Mouse (Mus musculus) heart, embryonic 10.5 days (tissue): ENCODE measurements around the gene Fbxw7. TPM values are rescaled to one million over a fixed set of nuclear protein-coding genes. Genes with fewer than 3 reads are reported as not detected.
A peak's percentile ranks its signal among the peaks of the same experiment; 100 is the strongest.

Experiments used
- DNase-seq: peaks from one replicate; pipeline ENCODE4 v3.0.0-alpha.2; 2017; ENCODE audit warnings: low spot score
- H3K27ac ChIP-seq: fragments of 300-500 bp; sonication (generic); 2 replicates; pipeline ENCODE4 v1.5.1; 2016; ENCODE audit warnings: mild to moderate bottlenecking
- H3K27me3 ChIP-seq: fragments of 300-500 bp; sonication (generic); 2 replicates; pipeline ENCODE4 v1.6.1; 2016; ENCODE audit warnings: mild to moderate bottlenecking; ENCODE audit not compliant: poor library complexity, insufficient read depth, severe bottlenecking
- H3K36me3 ChIP-seq: fragments of 300-500 bp; sonication (generic); 2 replicates; pipeline ENCODE4 v1.6.1; 2016; ENCODE audit warnings: mild to moderate bottlenecking, moderate library complexity
- H3K4me1 ChIP-seq: fragments of 300-500 bp; sonication (generic); 2 replicates; pipeline ENCODE4 v1.6.1; 2016; ENCODE audit warnings: mild to moderate bottlenecking
- H3K4me3 ChIP-seq: fragments of 300-500 bp; sonication (generic); 2 replicates; pipeline ENCODE4 v1.5.1; 2016; ENCODE audit warnings: mild to moderate bottlenecking, moderate library complexity
- H3K9me3 ChIP-seq: fragments of 300-500 bp; sonication (generic); 2 replicates; pipeline ENCODE4 v1.6.1; 2016; ENCODE audit warnings: mild to moderate bottlenecking, moderate library complexity
- WGBS: fragments of 180-500 bp; shearing (Covaris S2); methylation state at CpG from one replicate; pipeline ENCODE4 v1.1.7; 2016; 5-methylcytosine and 5-hydroxymethylcytosine counted together
- polyA plus RNA-seq: library from polyadenylated mRNA; unstranded; fragments of >200 nt; fragmentation: Nextera tagmentation; extraction: Ambion mirVana; gene quantifications from 2 replicates; pipeline ENCODE4 v1.2.1, GENCODE M21; 2016

Gene Fbxw7
- polyA plus RNA-seq, 1 experiment from 2014 or later = 7.9 TPM

GRCm38 (mm10) chr3:84946381-84946780 is 131.3 kb downstream of the Fbxw7 start:
- H3K9me3 ChIP-seq = no peaks in the 10 kb centered on the region
- no peaks in the 10 kb centered on the region for H3K27me3 ChIP-seq
- H3K4me1 ChIP-seq = peaks cover 4% of the 10 kb centered on the region; the same call in 1 of the 2 replicates
- no peak overlapping the region for H3K4me3 ChIP-seq
- 86% methylated on average over 1 of the region's 1 CpGs for WGBS
- no peaks in the 10 kb centered on the region for H3K36me3 ChIP-seq
- H3K27ac ChIP-seq = no peak overlapping the region
- no peak for DNase-seq

- Histone ChIP-seq H3K27me3 (no peaks in the 10 kb centered on the region), H3K4me1 (peaks cover 13% of the 10 kb centered on the region), H3K27ac (no peak overlapping the region), H3K4me3 (no peak overlapping the region), H3K36me3 (no peaks in the 10 kb centered on the region), H3K9me3 (no peaks in the 10 kb centered on the region)
- DNase-seq = no peak
- WGBS = 85% methylated on average over 4 of the region's 4 CpGs
Observed at GRCm38 (mm10) chr3:84949387-84949786, 134.3 kb downstream of the Fbxw7 start.

- Histone ChIP-seq H3K27me3 (no peaks in the 10 kb centered on the region), H3K27ac (peak overlapping the region; percentile 67; the same call in 1 of the 2 replicates), H3K4me3 (peak overlapping the region; percentile 51), H3K4me1 (peaks cover 13% of the 10 kb centered on the region), H3K9me3 (no peaks in the 10 kb centered on the region), H3K36me3 (no peaks in the 10 kb centered on the region)
- WGBS = 67% methylated on average over 2 of the region's 2 CpGs
- no peak for DNase-seq
Observed at GRCm38 (mm10) chr3:84951698-84952097, 136.6 kb downstream of the Fbxw7 start.

GRCm38 (mm10) chr3:84952135-84952534 is 137.1 kb downstream of the Fbxw7 start:
- Histone ChIP-seq H3K27me3 (no peaks in the 10 kb centered on the region), H3K27ac (peak overlapping the region; percentile 67; the same call in 1 of the 2 replicates), H3K9me3 (no peaks in the 10 kb centered on the region), H3K4me1 (peaks cover 13% of the 10 kb centered on the region), H3K4me3 (peak overlapping the region; percentile 51), H3K36me3 (no peaks in the 10 kb centered on the region)
- 49% methylated on average over 13 of the region's 13 CpGs for WGBS
- DNase-seq = peak; percentile 76

- peak overlapping the region; percentile 51 for H3K4me3 ChIP-seq
- no peak for DNase-seq
- 84% methylated on average over 7 of the region's 7 CpGs for WGBS
- peaks cover 13% of the 10 kb centered on the region for H3K4me1 ChIP-seq
- H3K9me3 ChIP-seq = no peaks in the 10 kb centered on the region
- peak overlapping the region; percentile 67; the same call in 1 of the 2 replicates for H3K27ac ChIP-seq
- no peaks in the 10 kb centered on the region for H3K36me3 ChIP-seq
- no peaks in the 10 kb centered on the region for H3K27me3 ChIP-seq
Observed at GRCm38 (mm10) chr3:84952585-84953187, 137.6 kb downstream of the Fbxw7 start.

- H3K9me3 ChIP-seq = no peaks in the 10 kb centered on the region
- H3K4me1 ChIP-seq = peaks cover 9% of the 10 kb centered on the region
- H3K27me3 ChIP-seq = no peaks in the 10 kb centered on the region
- 87% methylated on average over 8 of the region's 8 CpGs for WGBS
- DNase-seq = no peak
- H3K27ac ChIP-seq = no peak overlapping the region
- H3K36me3 ChIP-seq = 0 out of 2 replicates have a peak, but pooled peaks cover 3% of the 10 kb centered on the region
- no peak overlapping the region for H3K4me3 ChIP-seq
Observed at GRCm38 (mm10) chr3:84955011-84955775, 140.1 kb downstream of the Fbxw7 start.

GRCm38 (mm10) chr3:84955857-84956256 is 140.8 kb downstream of the Fbxw7 start:
- 85% methylated on average over 4 of the region's 4 CpGs for WGBS
- DNase-seq = no peak
- Histone ChIP-seq H3K4me3 (no peak overlapping the region), H3K9me3 (no peaks in the 10 kb centered on the region), H3K4me1 (peaks cover 9% of the 10 kb centered on the region), H3K27me3 (no peaks in the 10 kb centered on the region), H3K27ac (no peak overlapping the region), H3K36me3 (peaks cover 5% of the 10 kb centered on the region)

GRCm38 (mm10) chr3:84965156-84965555 is 150.1 kb downstream of the Fbxw7 start:
- Histone ChIP-seq H3K27me3 (no peaks in the 10 kb centered on the region), H3K4me3 (no peak overlapping the region), H3K4me1 (no peaks in the 10 kb centered on the region), H3K9me3 (no peaks in the 10 kb centered on the region), H3K27ac (no peak overlapping the region), H3K36me3 (peaks cover 22% of the 10 kb centered on the region)
- WGBS = 92% methylated on average over 5 of the region's 5 CpGs
- no peak for DNase-seq

- Histone ChIP-seq H3K36me3 (peaks cover 21% of the 10 kb centered on the region; the same call in 1 of the 2 replicates), H3K4me3 (no peak overlapping the region), H3K4me1 (no peaks in the 10 kb centered on the region), H3K27me3 (no peaks in the 10 kb centered on the region), H3K9me3 (no peaks in the 10 kb centered on the region), H3K27ac (no peak overlapping the region)
- DNase-seq = no peak
- 93% methylated on average over 4 of the region's 4 CpGs for WGBS
Observed at GRCm38 (mm10) chr3:84967364-84967763, 152.3 kb downstream of the Fbxw7 start.

GRCm38 (mm10) chr3:84971561-84971960 is 156.5 kb downstream of the Fbxw7 start:
- Histone ChIP-seq H3K36me3 (peaks cover 35% of the 10 kb centered on the region), H3K27ac (no peak overlapping the region), H3K4me1 (no peaks in the 10 kb centered on the region), H3K9me3 (no peaks in the 10 kb centered on the region), H3K4me3 (no peak overlapping the region), H3K27me3 (no peaks in the 10 kb centered on the region)
- WGBS = 68% methylated on average over 5 of the region's 5 CpGs
- no peak for DNase-seq

GRCm38 (mm10) chr3:84972881-84973280 is 157.8 kb downstream of the Fbxw7 start:
- Histone ChIP-seq H3K27ac (no peak overlapping the region), H3K9me3 (no peaks in the 10 kb centered on the region), H3K4me1 (no peaks in the 10 kb centered on the region), H3K4me3 (no peak overlapping the region), H3K27me3 (no peaks in the 10 kb centered on the region), H3K36me3 (peaks cover 38% of the 10 kb centered on the region)
- no peak for DNase-seq
- WGBS = 86% methylated on average over 2 of the region's 2 CpGs

- H3K4me1 ChIP-seq = no peaks in the 10 kb centered on the region
- no peak overlapping the region for H3K27ac ChIP-seq
- peaks cover 35% of the 10 kb centered on the region for H3K36me3 ChIP-seq
- no peaks in the 10 kb centered on the region for H3K9me3 ChIP-seq
- no peak for DNase-seq
- no peak overlapping the region for H3K4me3 ChIP-seq
- WGBS = 95% methylated on average over 9 of the region's 9 CpGs
- H3K27me3 ChIP-seq = no peaks in the 10 kb centered on the region
Observed at GRCm38 (mm10) chr3:84974193-84974592, 159.1 kb downstream of the Fbxw7 start.

- Histone ChIP-seq H3K27me3 (no peaks in the 10 kb centered on the region), H3K9me3 (no peaks in the 10 kb centered on the region), H3K4me3 (no peak overlapping the region), H3K36me3 (peaks cover 22% of the 10 kb centered on the region; the same call in 1 of the 2 replicates), H3K4me1 (no peaks in the 10 kb centered on the region), H3K27ac (no peak overlapping the region)
- no peak for DNase-seq
- 81% methylated on average over 11 of the region's 11 CpGs for WGBS
Observed at GRCm38 (mm10) chr3:84978676-84979075, 163.6 kb downstream of the Fbxw7 start.
